Comparison of ENCODE assay signal across 8 mouse cellular contexts in genomic region chr6:70797581-70798251, GRCm38 (mm10). TPM values are rescaled to one million over a fixed set of nuclear protein-coding genes. Genes with fewer than 3 reads are reported as not detected.
A peak's percentile ranks its signal among the peaks of the same experiment; 100 is the strongest.
DNase-seq lines count a peak whose midpoint lies in the region; ATAC-seq and TF ChIP-seq lines count a peak whose summit lies in the region.

No protein-coding gene starts in this region.

- H3K9me3 ChIP-seq in heart, embryonic 13.5 days: no peaks in the 10 kb centered on the region
- no peaks in the 10 kb centered on the region for H3K9me3 ChIP-seq in kidney, embryonic 15.5 days (replicated peaks)
- H3K9me3 ChIP-seq in lung, postnatal 0 days (ENCODE audit: low read length): no peaks in the 10 kb centered on the region

- H3K36me3 ChIP-seq in heart, embryonic 13.5 days: no peaks in the 10 kb centered on the region
- no peaks in the 10 kb centered on the region for H3K36me3 ChIP-seq in kidney, embryonic 15.5 days
- no peaks in the 10 kb centered on the region for H3K36me3 ChIP-seq in lung, postnatal 0 days (ENCODE audit: insufficient read depth, low read length)

- peak; percentile 71 to 78 for DNase-seq in CD8-positive naive resting alpha-beta T cell, adult 2 months (ENCODE audit: low read depth in 2 of 2, low spot score in 2 of 2)
- peak; percentile 76 for DNase-seq in T-cell, adult 2 months (ENCODE audit: low spot score)
- peak; percentile 79 for DNase-seq in lung, postnatal 0 days (ENCODE audit: low spot score)
- DNase-seq in retina, embryonic 14.5 days (ENCODE audit: low spot score): peak; percentile 76
- DNase-seq in left cerebral cortex, postnatal 36 days (ENCODE audit: low spot score in 2 of 2): no peak

- H3K27me3 ChIP-seq in heart, embryonic 13.5 days (replicated peaks): no peaks in the 10 kb centered on the region
- H3K27me3 ChIP-seq in kidney, embryonic 15.5 days: peaks cover 6% of the 10 kb centered on the region; the same call in 1 of the 2 replicates
- no peaks in the 10 kb centered on the region for H3K27me3 ChIP-seq in lung, postnatal 0 days (replicated peaks; ENCODE audit: insufficient read depth, low read length)

- no peak overlapping the region for H3K9ac ChIP-seq in heart, embryonic 13.5 days
- no peak overlapping the region for H3K9ac ChIP-seq in kidney, embryonic 15.5 days
- H3K9ac ChIP-seq in lung, postnatal 0 days (replicated peaks; ENCODE audit: low read depth): no peak overlapping the region

- no peak for ATAC-seq in heart, embryonic 13.5 days (ENCODE audit: extremely low read depth, insufficient number of reproducible peaks, low FRiP score, low TSS enrichment)
- ATAC-seq in kidney, embryonic 15.5 days (replicated peaks; ENCODE audit: low FRiP score): peak; percentile 59; the same call in 1 of the 2 replicates
- ATAC-seq in lung, postnatal 0 days: peak; percentile 81

- H3K27ac ChIP-seq in cortical plate, adult 2 months (ENCODE audit: insufficient read depth, low read length): no peak overlapping the region
- 0 out of 2 replicates have a peak overlapping the region, but pooled peaks have one; percentile 13 for H3K27ac ChIP-seq in heart, embryonic 13.5 days (replicated peaks)
- no peak overlapping the region for H3K27ac ChIP-seq in kidney, embryonic 15.5 days
- no peak overlapping the region for H3K27ac ChIP-seq in lung, postnatal 0 days (ENCODE audit: low read length)

- no peak for TF ChIP-seq EP300 in lung, postnatal 0 days (IDR thresholded peaks at IDR 0.05)

- intact Hi-C loops in left cerebral cortex, postnatal 36 days (cut with DNase I): no loop called here

- H3K4me3 ChIP-seq in cortical plate, adult 2 months (ENCODE audit: insufficient read depth, low read length): no peak overlapping the region
- no peak overlapping the region for H3K4me3 ChIP-seq in heart, embryonic 13.5 days
- H3K4me3 ChIP-seq in kidney, embryonic 15.5 days (replicated peaks): no peak overlapping the region
- H3K4me3 ChIP-seq in lung, postnatal 0 days (ENCODE audit: low read depth, low read length): no peak overlapping the region

- WGBS in heart, embryonic 13.5 days: 17% methylated on average over 9 of the region's 9 CpGs
- 26% methylated on average over 9 of the region's 9 CpGs for WGBS in kidney, embryonic 15.5 days
- WGBS in lung, postnatal 0 days: 23% methylated on average over 9 of the region's 9 CpGs

- TF ChIP-seq POLR2A in cortical plate, adult 2 months (IDR thresholded peaks at IDR 0.05; ENCODE audit: extremely low read depth, insufficient read depth, low read length): no peak

- H3K4me1 ChIP-seq in cortical plate, adult 2 months (ENCODE audit: control insufficient read depth, insufficient read depth, low read length): no peaks in the 10 kb centered on the region
- peaks cover 9% of the 10 kb centered on the region for H3K4me1 ChIP-seq in heart, embryonic 13.5 days
- H3K4me1 ChIP-seq in kidney, embryonic 15.5 days: peaks cover 4% of the 10 kb centered on the region; the same call in 1 of the 2 replicates
- H3K4me1 ChIP-seq in lung, postnatal 0 days (ENCODE audit: insufficient read depth, low read depth, low read length): no peaks in the 10 kb centered on the region

- H3K4me2 ChIP-seq in heart, embryonic 13.5 days: no peak overlapping the region
- no peak overlapping the region for H3K4me2 ChIP-seq in kidney, embryonic 15.5 days
- no peak overlapping the region for H3K4me2 ChIP-seq in lung, postnatal 0 days (replicated peaks; ENCODE audit: low read depth, low read length)

- peak; percentile 78 for TF ChIP-seq CTCF in cortical plate, adult 2 months (IDR thresholded peaks at IDR 0.05; ENCODE audit: extremely low read depth, insufficient read depth, low read length)
- TF ChIP-seq CTCF in lung, postnatal 0 days (IDR thresholded peaks at IDR 0.05): peak; percentile 89

RNA-seq across cellular contexts. Expression of gene Rpia, which starts 5.7 kb away (rescaled TPM):
- polyA plus RNA-seq in cortical plate, adult 2 months (2012; rRNA removed): 15.1 and 16.2 TPM in 2 replicates
- polyA plus RNA-seq in heart, embryonic 13.5 days (2015; fragmentation: Nextera tagmentation; extraction: Ambion mirVana): 1.0 and 1.1 TPM in 2 replicates
- 3.1 and 3.4 TPM in 2 replicates for polyA plus RNA-seq in kidney, embryonic 15.5 days (2015; fragmentation: Nextera tagmentation; extraction: Ambion mirVana)
- polyA plus RNA-seq in lung, postnatal 0 days (2015; fragmentation: Nextera tagmentation; extraction: Ambion mirVana): 2.3 and 2.4 TPM in 2 replicates
- 10 to 100 TPM; 11.1 to 14.3 TPM for total RNA-seq in left cerebral cortex, postnatal 36 days (2021)

RNA-seq across cellular contexts. Expression of gene Eif2ak3, which starts 46.6 kb away (rescaled TPM):
- polyA plus RNA-seq in cortical plate, adult 2 months (2012; rRNA removed): 16.0 and 17.8 TPM in 2 replicates
- polyA plus RNA-seq in heart, embryonic 13.5 days (2015; fragmentation: Nextera tagmentation; extraction: Ambion mirVana): 5.7 and 6.0 TPM in 2 replicates
- 11.2 and 12.5 TPM in 2 replicates for polyA plus RNA-seq in kidney, embryonic 15.5 days (2015; fragmentation: Nextera tagmentation; extraction: Ambion mirVana)
- polyA plus RNA-seq in lung, postnatal 0 days (2015; fragmentation: Nextera tagmentation; extraction: Ambion mirVana): 8.6 and 8.9 TPM in 2 replicates
- total RNA-seq in left cerebral cortex, postnatal 36 days (2021): 10 to 100 TPM; 23.4 to 25.2 TPM

Comparison
In these comparisons a context has a peak if more than half of its experiments do, and no peak if none do; other contexts are left out.
1. DNase-seq: peak in CD8-positive naive resting alpha-beta T cell, adult 2 months (2 of 2), T-cell, adult 2 months (single experiment), lung, postnatal 0 days (single experiment) and retina, embryonic 14.5 days (single experiment); none in left cerebral cortex, postnatal 36 days (0 of 2).